Mouse (Mus musculus) E14TG2a.4 (cell line): Measurements from ENCODE around the gene Abcb5.

Experiments
- H3K27me3 ChIP-seq: 2 replicates; pipeline ENCODE4 v1.6.1; 2014; ENCODE audit warnings: low read length, control low read depth; ENCODE audit not compliant: insufficient read depth
- H3K36me3 ChIP-seq: 2 replicates; pipeline ENCODE4 v1.6.1; 2014; ENCODE audit warnings: low read length, control low read depth; ENCODE audit not compliant: insufficient read depth
- H3K4me1 ChIP-seq: replicated peaks from 2 replicates; pipeline ENCODE4 v1.6.1; 2014; ENCODE audit warnings: low read depth, low read length, control low read depth
- H3K4me3 ChIP-seq: replicated peaks from 2 replicates; pipeline ENCODE4 v1.5.1; 2014; ENCODE audit warnings: mild to moderate bottlenecking, low read length
- H3K9me3 ChIP-seq: 2 replicates; pipeline ENCODE4 v1.6.1; 2014; ENCODE audit warnings: low read length, control low read depth
- CTCF ChIP-seq: conservative IDR thresholded peaks from 2 replicates; pipeline ENCODE4 v1.5.1; 2014; ENCODE audit warnings: low read length
- NANOG ChIP-seq: IDR thresholded peaks from 2 replicates; pipeline ENCODE4 v1.6.1; 2014; ENCODE audit warnings: borderline replicate concordance, low read length, mixed read lengths
- POU5F1 ChIP-seq: IDR thresholded peaks from 2 replicates; pipeline ENCODE4 v1.6.1; 2014; ENCODE audit warnings: low read length, borderline replicate concordance

The Abcb5 gene

GRCm38 (mm10) chr12:118910360-118910759, 55.9 kb downstream of the Abcb5 start:
- Histone ChIP-seq H3K36me3 (no peaks in the 10 kb centered on the region), H3K4me1 (peaks cover 15% of the 10 kb centered on the region), H3K9me3 (no peaks in the 10 kb centered on the region), H3K27me3 (no peaks in the 10 kb centered on the region), H3K4me3 (no peak overlapping the region)
- TF ChIP-seq NANOG = peak; percentile 81; the same call in 1 of the 2 replicates
- peak; percentile 42; the same call in 1 of the 2 replicates for TF ChIP-seq POU5F1
- no peak for TF ChIP-seq CTCF

GRCm38 (mm10) chr12:118902249-118902648, 64.0 kb downstream of the Abcb5 start:
- H3K27me3 ChIP-seq = no peaks in the 10 kb centered on the region
- no peaks in the 10 kb centered on the region for H3K36me3 ChIP-seq
- H3K4me1 ChIP-seq = no peaks in the 10 kb centered on the region
- H3K9me3 ChIP-seq = no peaks in the 10 kb centered on the region
- TF ChIP-seq CTCF (no peak), POU5F1 (no peak), NANOG (no peak)
- H3K4me3 ChIP-seq = no peak overlapping the region

GRCm38 (mm10) chr12:118887964-118888363, 78.3 kb downstream of the Abcb5 start:
- no peak for TF ChIP-seq NANOG
- TF ChIP-seq CTCF = no peak
- no peak for TF ChIP-seq POU5F1
- H3K36me3 ChIP-seq = no peaks in the 10 kb centered on the region
- no peaks in the 10 kb centered on the region for H3K27me3 ChIP-seq
- peaks cover 21% of the 10 kb centered on the region for H3K4me1 ChIP-seq
- H3K9me3 ChIP-seq = no peaks in the 10 kb centered on the region
- no peak overlapping the region for H3K4me3 ChIP-seq

- no peak overlapping the region for H3K4me3 ChIP-seq
- H3K9me3 ChIP-seq = peaks cover 3% of the 10 kb centered on the region
- H3K4me1 ChIP-seq = peaks cover 21% of the 10 kb centered on the region
- H3K36me3 ChIP-seq = no peaks in the 10 kb centered on the region
- TF ChIP-seq CTCF (no peak), NANOG (no peak), POU5F1 (no peak)
- no peaks in the 10 kb centered on the region for H3K27me3 ChIP-seq
Measured at GRCm38 (mm10) chr12:118882790-118883189, 83.4 kb downstream of the Abcb5 start.

GRCm38 (mm10) chr12:118872673-118873072, 93.5 kb downstream of the Abcb5 start:
- Histone ChIP-seq H3K9me3 (peaks cover 24% of the 10 kb centered on the region), H3K27me3 (no peaks in the 10 kb centered on the region), H3K4me1 (no peaks in the 10 kb centered on the region), H3K36me3 (no peaks in the 10 kb centered on the region), H3K4me3 (no peak overlapping the region)
- TF ChIP-seq NANOG (no peak), POU5F1 (no peak), CTCF (no peak)

- Histone ChIP-seq H3K36me3 (no peaks in the 10 kb centered on the region), H3K4me3 (no peak overlapping the region), H3K9me3 (no peaks in the 10 kb centered on the region), H3K27me3 (peaks cover 32% of the 10 kb centered on the region), H3K4me1 (peaks cover 36% of the 10 kb centered on the region)
- TF ChIP-seq CTCF (no peak), NANOG (no peak), POU5F1 (no peak)
Measured at GRCm38 (mm10) chr12:118856151-118856550, 110.1 kb downstream of the Abcb5 start.

GRCm38 (mm10) chr12:118854831-118855453, 111.3 kb downstream of the Abcb5 start:
- Histone ChIP-seq H3K36me3 (no peaks in the 10 kb centered on the region), H3K9me3 (no peaks in the 10 kb centered on the region), H3K4me1 (peaks cover 47% of the 10 kb centered on the region), H3K4me3 (peak overlapping the region; percentile 83), H3K27me3 (peaks cover 39% of the 10 kb centered on the region)
- TF ChIP-seq CTCF (no peak), NANOG (no peak), POU5F1 (0 out of 2 replicates have a peak, but pooled peaks have one; percentile 23)

- peaks cover 46% of the 10 kb centered on the region for H3K4me1 ChIP-seq
- H3K27me3 ChIP-seq = peaks cover 45% of the 10 kb centered on the region
- H3K36me3 ChIP-seq = no peaks in the 10 kb centered on the region
- H3K4me3 ChIP-seq = peak overlapping the region; percentile 83
- TF ChIP-seq NANOG (no peak), CTCF (no peak), POU5F1 (no peak)
- H3K9me3 ChIP-seq = no peaks in the 10 kb centered on the region
Measured at GRCm38 (mm10) chr12:118854401-118854800, 111.8 kb downstream of the Abcb5 start.

- H3K4me1 ChIP-seq = peaks cover 42% of the 10 kb centered on the region
- peaks cover 55% of the 10 kb centered on the region for H3K27me3 ChIP-seq
- TF ChIP-seq POU5F1 = no peak
- TF ChIP-seq NANOG = no peak
- no peak for TF ChIP-seq CTCF
- no peaks in the 10 kb centered on the region for H3K9me3 ChIP-seq
- no peak overlapping the region for H3K4me3 ChIP-seq
- H3K36me3 ChIP-seq = no peaks in the 10 kb centered on the region
Measured at GRCm38 (mm10) chr12:118853331-118853730, 112.9 kb downstream of the Abcb5 start.
